Mouse (Mus musculus) olfactory bulb, adult 2 months (tissue): Measurements from ENCODE around the gene Mtnr1a.

Experiments used
- CTCF ChIP-seq: fragments of 200-500 bp; IDR thresholded peaks from 2 replicates; pipeline ENCODE4 v1.5.1; 2012; ENCODE audit warnings: low read depth, mild to moderate bottlenecking, low read length, moderate library complexity; ENCODE audit not compliant: insufficient read depth
- POLR2A ChIP-seq: fragments of 200-500 bp; IDR thresholded peaks from 2 replicates; pipeline ENCODE4 v1.6.1; 2012; ENCODE audit warnings: mild to moderate bottlenecking, low read depth, low read length, moderate library complexity; ENCODE audit not compliant: insufficient read depth

- TF ChIP-seq CTCF (no peak), POLR2A (no peak)
Measured at GRCm38 (mm10) chr8:45117588-45117987, 48.7 kb downstream of the Mtnr1a start.
